Mouse (Mus musculus): ENCODE results near the gene Il1r1. TPM values are rescaled to one million over a fixed set of nuclear protein-coding genes. Genes with fewer than 3 reads are reported as not detected.

Gene Il1r1
- total and polyA plus RNA-seq, 3 experiments, result 1.4 to 3.1 TPM; not detected in 1

DNA sequence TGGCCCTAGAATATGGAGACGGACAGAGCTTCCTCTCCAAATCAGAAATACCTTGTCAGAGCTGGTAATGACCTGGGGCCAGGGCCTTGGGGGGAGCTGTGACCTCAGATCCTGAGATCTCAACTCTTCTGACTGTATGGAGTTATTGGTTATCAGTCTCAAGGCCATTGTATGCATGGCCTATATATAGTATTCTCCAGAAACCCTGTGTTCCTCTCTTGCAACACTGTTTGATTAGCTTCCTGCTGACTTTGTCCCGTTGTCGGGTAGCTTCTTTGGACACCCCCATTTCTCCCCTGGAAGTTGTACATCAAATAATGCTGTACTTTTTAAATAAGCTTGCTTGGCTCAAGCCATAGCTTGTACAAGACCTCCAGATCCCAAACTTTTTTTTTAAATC is 97.7 kb downstream of the Il1r1 start:
- Histone ChIP-seq H3K9ac (ENCODE audit: control insufficient read depth, low read depth, low read length, poor library complexity, severe bottlenecking) (no peak overlapping the region), H3K4me3 (ENCODE audit: control insufficient read depth in 1 of 2, insufficient read depth in 1 of 2, low read depth in 2 of 2, low read length in 2 of 2) (no peak overlapping the region), H3K27ac (ENCODE audit: control insufficient read depth, low read depth, low read length) (no peak overlapping the region), H3K36me3 (ENCODE audit: control insufficient read depth in 1 of 2, insufficient read depth in 2 of 2, low read length in 2 of 2) (peaks cover 0 to 4% of the 10 kb centered on the region in 2 experiments; a peak in 2 of 4 replicates), H3K9me3 (replicated peaks; ENCODE audit: insufficient read depth, low read length) (no peaks in the 10 kb centered on the region), H3K4me1 (ENCODE audit: control insufficient read depth in 1 of 2, insufficient read depth in 2 of 2, low read length in 2 of 2) (peaks cover 2 to 8% of the 10 kb centered on the region in 2 experiments; a peak in 2 of 4 replicates), H3K27me3 (ENCODE audit: control insufficient read depth in 1 of 2, insufficient read depth in 2 of 2, low read length in 2 of 2) (no peaks in the 10 kb centered on the region), H3K79me2 (ENCODE audit: control insufficient read depth, insufficient read depth, low read length, poor library complexity) (no peaks in the 10 kb centered on the region)
- DNase-seq (ENCODE audit: low read depth, low spot score), result no peak
- no peak for TF ChIP-seq ETS1 (IDR thresholded peaks at IDR 0.05; ENCODE audit: low read depth, low read length)
- no peak for TF ChIP-seq RCOR1 (IDR thresholded peaks at IDR 0.05; ENCODE audit: low read depth, low read length)
- TF ChIP-seq ELF1 (IDR thresholded peaks at IDR 0.05; ENCODE audit: low read depth, low read length), result no peak
- TF ChIP-seq MAZ (IDR thresholded peaks at IDR 0.05; ENCODE audit: low read depth, low read length), result no peak
- TF ChIP-seq MAX (IDR thresholded peaks at IDR 0.05; ENCODE audit: low read length), result no peak
- no peak for TF ChIP-seq MYB (IDR thresholded peaks at IDR 0.05; ENCODE audit: low read depth, low read length)
- no peak for TF ChIP-seq USF1 (IDR thresholded peaks at IDR 0.05; ENCODE audit: low read depth, low read length)
- TF ChIP-seq BHLHE40 (IDR thresholded peaks at IDR 0.05; ENCODE audit: borderline replicate concordance, low read depth, low read length), result no peak
- TF ChIP-seq MEF2A (IDR thresholded peaks at IDR 0.05; ENCODE audit: extremely low read depth, insufficient replicate concordance, low read depth, low read length, poor library complexity, severe bottlenecking), result no peak
- TF ChIP-seq MYC (IDR thresholded peaks at IDR 0.05; ENCODE audit: low read depth, low read length), result no peak
- TF ChIP-seq MXI1 (IDR thresholded peaks at IDR 0.05; ENCODE audit: low read depth, low read length), result no peak
- no peak for TF ChIP-seq TBP (IDR thresholded peaks at IDR 0.05; ENCODE audit: low read depth, low read length)
- no peak for TF ChIP-seq ZC3H11A (IDR thresholded peaks at IDR 0.05; ENCODE audit: low read depth, low read length)

GRCm38 (mm10) chr1:40324457-40324856 is 99.6 kb downstream of the Il1r1 start, which contains the start of gene Il1rl2:
TSS of gene Il1rl2 (plus strand) at chr1:40324610.
- Histone ChIP-seq H3K9ac (ENCODE audit: control insufficient read depth, low read depth, low read length, poor library complexity, severe bottlenecking) (no peak within 1 kb of the TSS), H3K27ac (ENCODE audit: control insufficient read depth, low read depth, low read length) (no peak within 1 kb of the TSS), H3K4me1 (ENCODE audit: control insufficient read depth in 1 of 2, insufficient read depth in 2 of 2, low read length in 2 of 2) (peaks cover 2 to 8% of the 10 kb centered on the region in 2 experiments; a peak in 2 of 4 replicates), H3K9me3 (replicated peaks; ENCODE audit: insufficient read depth, low read length) (no peaks in the 10 kb centered on the region), H3K79me2 (ENCODE audit: control insufficient read depth, insufficient read depth, low read length, poor library complexity) (no peaks in the 10 kb centered on the region), H3K27me3 (ENCODE audit: control insufficient read depth in 1 of 2, insufficient read depth in 2 of 2, low read length in 2 of 2) (no peaks in the 10 kb centered on the region), H3K4me3 (ENCODE audit: control insufficient read depth in 1 of 2, insufficient read depth in 1 of 2, low read depth in 2 of 2, low read length in 2 of 2) (no peak within 1 kb of the TSS), H3K36me3 (ENCODE audit: control insufficient read depth in 1 of 2, insufficient read depth in 2 of 2, low read length in 2 of 2) (peaks cover 0 to 4% of the 10 kb centered on the region in 2 experiments; a peak in 2 of 4 replicates)
- no peak for DNase-seq (ENCODE audit: low read depth, low spot score)
- TF ChIP-seq TAL1 (IDR thresholded peaks at IDR 0.05; ENCODE audit: low read length) (no peak), EP300 (IDR thresholded peaks at IDR 0.05; ENCODE audit: low read depth in 1 of 2, low read length in 2 of 2) (no peak), ZMIZ1 (IDR thresholded peaks at IDR 0.05; ENCODE audit: low read depth, low read length) (no peak), JUND (IDR thresholded peaks at IDR 0.05; ENCODE audit: low read depth, low read length) (no peak), POLR2AphosphoS2 (IDR thresholded peaks at IDR 0.05; ENCODE audit: low read length) (no peak), USF2 (IDR thresholded peaks at IDR 0.05; ENCODE audit: borderline replicate concordance in 1 of 2, insufficient read depth in 1 of 2, low read depth in 1 of 2, low read length in 2 of 2) (no peak), RCOR1 (IDR thresholded peaks at IDR 0.05; ENCODE audit: low read depth, low read length) (no peak), SIN3A (IDR thresholded peaks at IDR 0.05; ENCODE audit: low read length) (no peak), RAD21 (IDR thresholded peaks at IDR 0.05; ENCODE audit: low read depth, low read length) (no peak), USF1 (IDR thresholded peaks at IDR 0.05; ENCODE audit: low read depth, low read length) (no peak), SMC3 (IDR thresholded peaks at IDR 0.05; ENCODE audit: low read depth, low read length) (no peak), ZKSCAN1 (IDR thresholded peaks at IDR 0.05; ENCODE audit: low read depth, low read length) (no peak), ELF1 (IDR thresholded peaks at IDR 0.05; ENCODE audit: low read depth, low read length) (no peak), CHD2 (IDR thresholded peaks at IDR 0.05; ENCODE audit: low read length) (no peak)

Data from MEL (cell line).